Mouse (Mus musculus) erythroblast, embryonic 14.5 days (primary cell): ENCODE data around the gene Slc24a3.

Source experiments
- GATA1 ChIP-seq: IDR thresholded peaks from 2 replicates; pipeline ENCODE4 v1.6.1; 2012; ENCODE audit warnings: low read length, inconsistent platforms, mixed read lengths
- TAL1 ChIP-seq: IDR thresholded peaks from 3 replicates; pipeline ENCODE4 v1.6.1; 2012; ENCODE audit warnings: low read length, inconsistent platforms, mixed read lengths

DNA sequence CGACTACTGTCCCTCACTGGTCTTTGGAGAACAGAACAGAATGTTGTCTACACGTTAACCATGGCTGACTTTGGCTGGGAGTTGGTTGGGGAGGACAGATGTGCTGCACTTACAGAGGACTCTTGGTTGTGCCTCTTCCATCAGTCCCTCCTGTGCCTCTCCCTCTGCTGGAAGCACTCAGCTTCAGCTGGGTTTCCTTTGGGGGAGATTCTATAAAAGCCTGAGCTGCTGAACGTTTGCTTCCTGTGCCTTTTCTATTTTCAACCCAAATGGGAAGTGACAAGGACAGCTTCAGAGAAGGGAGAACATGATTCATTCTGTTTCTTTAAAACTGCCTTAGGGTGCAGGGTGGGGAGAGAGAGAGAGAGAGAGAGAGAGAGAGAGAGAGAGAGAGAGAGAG, 28.5 kb downstream of the Slc24a3 start:
- TF ChIP-seq GATA1: no peak
- no peak for TF ChIP-seq TAL1
